Mouse (Mus musculus) heart, embryonic 16.5 days (tissue): ENCODE results near the gene Rprm. TPM values are rescaled to one million over a fixed set of nuclear protein-coding genes. Genes with fewer than 3 reads are reported as not detected.

ENCODE experiments used
- ATAC-seq: fragments of 200-750 bp; cut with Nextera tagmentation; replicated peaks from 2 replicates; pipeline ENCODE4 v1.8.0; 2017; ENCODE audit warnings: moderate number of reproducible peaks; ENCODE audit not compliant: insufficient read depth, low FRiP score; ENCODE audit errors: extremely low read depth
- H3K27ac ChIP-seq: fragments of 300-500 bp; sonication (generic); 2 replicates; pipeline ENCODE4 v1.5.1; 2014; ENCODE audit warnings: mild to moderate bottlenecking, low read length, control low read depth, moderate library complexity
- H3K27me3 ChIP-seq: fragments of 300-500 bp; sonication (generic); 2 replicates; pipeline ENCODE4 v1.6.1; 2014; ENCODE audit warnings: low read length, mixed read lengths; ENCODE audit not compliant: control insufficient read depth, insufficient read depth
- H3K36me3 ChIP-seq: fragments of 300-500 bp; sonication (generic); 2 replicates; pipeline ENCODE4 v1.6.1; 2014; ENCODE audit not compliant: control insufficient read depth, insufficient read depth
- H3K4me1 ChIP-seq: fragments of 300-500 bp; sonication (generic); 2 replicates; pipeline ENCODE4 v1.6.1; 2014; ENCODE audit warnings: low read length, mixed read lengths; ENCODE audit not compliant: control insufficient read depth, insufficient read depth
- H3K4me2 ChIP-seq: fragments of 300-500 bp; sonication (generic); 2 replicates; pipeline ENCODE4 v1.6.1; 2014; ENCODE audit warnings: low read depth, mild to moderate bottlenecking, control low read depth, low read length
- H3K4me3 ChIP-seq: fragments of 300-500 bp; sonication (generic); 2 replicates; pipeline ENCODE4 v1.5.1; 2014; ENCODE audit warnings: mild to moderate bottlenecking, control low read depth, low read length
- H3K9ac ChIP-seq: fragments of 300-500 bp; sonication (generic); 2 replicates; pipeline ENCODE4 v1.6.1; 2014; ENCODE audit warnings: low read length, control low read depth
- H3K9me3 ChIP-seq: fragments of 300-500 bp; sonication (generic); replicated peaks from 2 replicates; pipeline ENCODE4 v1.6.1; 2016; ENCODE audit warnings: low read length; ENCODE audit not compliant: control insufficient read depth
- WGBS: fragments of 180-500 bp; shearing (Covaris S2); extraction: QIAGEN DNeasy Blood & Tissue Kit; methylation state at CpG from one replicate; pipeline ENCODE4 v1.1.7; 2014; 5-methylcytosine and 5-hydroxymethylcytosine counted together
- polyA plus RNA-seq: library from polyadenylated mRNA; unstranded; fragments of >200 nt; fragmentation: Nextera tagmentation; extraction: Ambion mirVana; gene quantifications from 2 replicates; pipeline ENCODE4 v1.2.1, GENCODE M21; 2015

The Rprm gene
- polyA plus RNA-seq, 1 experiment from 2014 or later, result 1.2 TPM

DNA sequence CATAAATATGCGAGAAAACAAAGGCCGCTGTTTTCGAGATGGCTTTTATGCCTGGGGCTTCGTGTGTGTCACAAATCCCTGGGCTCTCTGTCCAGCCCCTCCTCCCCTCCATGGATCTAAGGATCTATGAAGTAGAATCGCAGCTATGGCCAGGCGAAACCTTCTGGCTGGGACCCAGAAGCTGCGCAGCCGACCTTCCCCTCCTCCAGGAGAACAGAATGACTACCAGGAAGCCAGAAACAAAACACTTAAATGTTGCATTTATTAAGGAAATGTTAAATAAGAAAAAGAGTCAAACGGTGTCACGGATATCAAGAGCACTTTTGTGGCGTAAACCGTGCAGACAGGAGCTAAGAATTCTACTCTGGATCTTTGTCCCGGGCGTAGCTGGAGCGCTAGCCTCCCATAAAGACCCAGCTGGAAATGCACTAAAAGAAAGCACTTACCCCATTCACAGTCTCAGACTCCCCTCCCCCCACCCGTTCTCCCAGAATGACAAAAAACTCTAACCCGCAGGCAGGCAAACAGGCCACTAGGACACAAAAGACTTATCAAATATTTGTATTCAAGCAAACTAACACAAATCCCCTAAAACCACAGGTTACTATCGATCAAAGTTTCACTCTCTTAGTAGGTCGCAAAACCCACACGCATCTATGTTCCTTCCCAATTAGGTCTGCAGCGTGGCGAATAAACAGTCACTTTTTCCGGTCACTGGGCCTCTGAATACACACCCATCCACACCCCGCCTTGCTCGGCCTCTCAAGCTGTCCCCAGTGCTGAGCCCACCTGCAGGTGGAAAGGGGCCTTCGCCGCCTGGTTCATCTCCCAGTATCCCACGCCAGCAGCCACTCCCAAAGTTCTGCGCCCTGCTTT is 1.3 kb downstream of the Rprm start:
- Histone ChIP-seq H3K27me3 (peaks cover 16% of the 10 kb centered on the region), H3K27ac (no peak overlapping the region), H3K4me1 (peaks cover 14% of the 10 kb centered on the region), H3K4me3 (peak overlapping the region; percentile 56), H3K9me3 (no peaks in the 10 kb centered on the region), H3K36me3 (no peaks in the 10 kb centered on the region), H3K9ac (peak overlapping the region; percentile 30; the same call in 1 of the 2 replicates), H3K4me2 (peak overlapping the region; percentile 80)
- WGBS, result 4% methylated on average over 29 of the region's 29 CpGs
- ATAC-seq, result no peak

DNA sequence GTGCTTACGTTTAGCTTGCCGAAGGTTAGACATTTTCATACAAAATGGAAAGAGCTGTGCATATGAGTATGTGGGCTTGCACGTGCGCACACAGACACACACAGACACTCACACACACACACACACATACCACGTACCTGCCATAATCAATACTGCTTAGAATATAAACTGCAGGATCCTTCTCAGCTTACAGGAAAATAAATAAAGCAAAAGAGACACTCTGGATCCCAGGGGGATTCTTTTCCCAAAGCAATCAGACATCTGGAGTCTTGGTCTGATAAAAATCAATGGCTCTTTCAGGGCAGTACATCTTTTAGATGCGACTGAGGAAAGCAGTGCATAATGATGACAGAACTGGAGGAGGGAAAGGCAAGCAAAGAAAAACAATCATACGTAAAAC is 6.4 kb downstream of the Rprm start:
- Histone ChIP-seq H3K9me3 (no peaks in the 10 kb centered on the region), H3K9ac (no peak overlapping the region)
- no peak for ATAC-seq

DNA sequence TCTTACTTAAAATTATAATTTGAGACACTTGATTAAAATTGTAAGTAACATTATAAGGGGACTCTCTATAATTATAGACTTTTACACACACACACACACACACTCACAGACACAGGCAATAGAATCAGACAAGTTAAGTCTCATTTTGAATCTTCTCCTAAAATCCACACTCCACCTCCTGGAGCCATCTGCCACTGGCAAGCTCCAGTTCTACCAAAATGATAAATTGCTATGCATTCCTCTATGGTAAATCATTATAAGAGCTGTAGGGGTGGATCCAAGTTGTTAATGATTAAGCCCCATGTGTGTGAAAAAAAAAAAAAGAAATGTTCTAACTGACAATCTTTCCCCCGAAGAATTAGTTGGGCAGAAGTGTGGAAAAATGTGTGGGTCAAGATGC is 13.8 kb downstream of the Rprm start:
- Histone ChIP-seq H3K36me3 (no peaks in the 10 kb centered on the region), H3K4me2 (no peak overlapping the region), H3K27ac (no peak overlapping the region), H3K9ac (no peak overlapping the region), H3K27me3 (no peaks in the 10 kb centered on the region), H3K4me3 (no peak overlapping the region), H3K4me1 (no peaks in the 10 kb centered on the region), H3K9me3 (no peaks in the 10 kb centered on the region)
- WGBS, result 61% methylated on average over 1 of the region's 1 CpGs
- no peak for ATAC-seq

More for the DNA sequence above, 6.4 kb downstream of the Rprm start:
- WGBS, result 80% methylated on average over 7 of the region's 7 CpGs
- H3K27me3 ChIP-seq, result peaks cover 5% of the 10 kb centered on the region; the same call in 1 of the 2 replicates
- H3K36me3 ChIP-seq, result no peaks in the 10 kb centered on the region
- no peak overlapping the region for H3K4me2 ChIP-seq
- H3K4me3 ChIP-seq, result no peak overlapping the region
- no peak overlapping the region for H3K27ac ChIP-seq
- peaks cover 4% of the 10 kb centered on the region for H3K4me1 ChIP-seq

DNA sequence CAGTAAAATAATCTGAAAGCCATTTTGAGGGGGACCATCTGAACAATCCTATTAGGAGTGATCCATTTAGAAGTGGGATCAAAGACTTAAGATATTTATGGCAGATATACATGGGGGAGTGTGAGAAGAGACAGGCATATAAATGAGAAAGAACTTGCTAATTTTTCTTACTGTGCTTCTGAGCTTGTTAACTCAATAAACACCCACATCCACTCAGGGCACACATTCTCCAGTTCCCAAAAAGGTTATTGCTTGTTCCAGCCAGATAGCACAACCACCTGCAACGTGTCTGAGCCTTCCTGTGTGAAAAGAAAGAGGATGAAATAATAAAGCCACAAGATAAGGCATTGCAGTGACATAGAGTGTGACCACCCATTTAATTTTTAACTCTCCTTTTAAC is 22.9 kb downstream of the Rprm start:
- no peaks in the 10 kb centered on the region for H3K36me3 ChIP-seq
- H3K27ac ChIP-seq, result no peak overlapping the region
- no peaks in the 10 kb centered on the region for H3K27me3 ChIP-seq
- no peaks in the 10 kb centered on the region for H3K9me3 ChIP-seq
- ATAC-seq, result no peak
- WGBS, result 17% methylated on average over 1 of the region's 1 CpGs
- no peaks in the 10 kb centered on the region for H3K4me1 ChIP-seq
- H3K4me3 ChIP-seq, result no peak overlapping the region
- no peak overlapping the region for H3K4me2 ChIP-seq
- no peak overlapping the region for H3K9ac ChIP-seq

DNA sequence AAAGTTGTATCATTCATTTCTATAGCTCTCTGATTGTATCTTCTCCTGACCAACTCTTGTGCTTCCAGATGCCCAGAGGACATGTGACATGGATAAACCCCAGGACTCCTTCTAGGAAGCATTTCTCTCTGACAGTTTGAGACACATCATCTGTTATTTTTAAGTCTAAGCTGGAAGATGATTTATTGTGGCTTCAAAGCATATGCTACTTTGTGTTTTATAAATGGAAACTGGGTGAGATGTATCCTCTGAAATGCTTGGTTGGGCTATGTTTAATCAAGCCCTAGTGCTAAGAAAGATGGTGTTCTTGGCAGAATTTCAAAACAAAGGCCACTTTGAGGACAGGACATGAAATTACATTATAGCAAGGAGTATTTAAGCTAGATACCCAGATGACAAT is 24.3 kb downstream of the Rprm start:
- no peaks in the 10 kb centered on the region for H3K4me1 ChIP-seq
- H3K27ac ChIP-seq, result no peak overlapping the region
- ATAC-seq, result no peak
- no peak overlapping the region for H3K4me3 ChIP-seq
- H3K36me3 ChIP-seq, result no peaks in the 10 kb centered on the region
- H3K27me3 ChIP-seq, result no peaks in the 10 kb centered on the region
- H3K9me3 ChIP-seq, result no peaks in the 10 kb centered on the region
- H3K4me2 ChIP-seq, result no peak overlapping the region
- H3K9ac ChIP-seq, result no peak overlapping the region
